Mouse (Mus musculus): ENCODE results near the gene Glb1.

Gene Glb1

DNA sequence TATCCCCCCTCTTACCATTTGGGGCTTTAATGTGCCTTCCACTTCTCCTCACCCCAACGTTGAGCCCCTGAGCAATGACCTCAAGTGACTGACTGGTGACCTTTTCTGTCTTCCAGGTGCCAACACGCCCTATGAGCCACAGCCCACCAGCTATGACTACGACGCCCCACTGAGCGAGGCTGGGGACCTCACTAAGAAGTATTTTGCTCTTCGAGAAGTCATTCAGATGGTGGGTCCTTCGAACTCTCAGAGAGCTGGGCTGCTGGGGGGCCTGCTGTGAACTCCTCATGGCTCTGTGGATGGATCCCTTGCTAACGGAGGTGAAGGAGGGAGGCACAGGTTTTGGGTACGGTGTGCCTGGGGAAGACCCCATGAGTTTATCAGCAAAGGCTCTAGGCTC, 42.0 kb downstream of the Glb1 start:
- DNase-seq (ENCODE audit: low read depth, low spot score) = no peak

- no peak for DNase-seq (ENCODE audit: low read depth, low spot score)
These were observed 42.5 kb downstream of the Glb1 start for GRCm38 (mm10) chr9:114443351-114443750.

DNA sequence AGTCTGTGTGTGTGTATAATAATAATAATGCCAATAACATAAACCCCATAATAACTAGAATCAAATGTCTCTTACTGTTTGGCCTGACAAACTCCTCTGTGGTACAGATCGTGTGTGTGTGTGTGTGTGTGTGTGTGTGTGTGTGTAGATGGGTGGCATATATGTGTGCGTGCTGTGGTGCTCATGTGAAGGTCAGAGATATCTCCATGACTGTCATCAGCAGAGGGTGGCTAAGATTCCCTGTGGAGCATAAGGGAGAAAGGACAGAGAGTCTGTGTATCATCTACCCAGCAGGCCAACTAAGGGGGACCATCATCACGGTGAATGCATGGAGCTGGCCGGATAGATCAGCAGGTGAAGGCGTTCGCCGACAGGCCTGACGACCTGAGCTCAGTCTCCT, 46.0 kb downstream of the Glb1 start:
- DNase-seq (ENCODE audit: low read depth, low spot score) = no peak

GRCm38 (mm10) chr9:114448700-114449099, 47.8 kb downstream of the Glb1 start:
- no peak for DNase-seq (ENCODE audit: low read depth, low spot score)

GRCm38 (mm10) chr9:114449120-114449754, 48.4 kb downstream of the Glb1 start:
- DNase-seq (ENCODE audit: low read depth, low spot score) = no peak

- DNase-seq (ENCODE audit: low read depth, low spot score) = no peak
These were observed 50.7 kb downstream of the Glb1 start for GRCm38 (mm10) chr9:114451615-114452014.

DNA sequence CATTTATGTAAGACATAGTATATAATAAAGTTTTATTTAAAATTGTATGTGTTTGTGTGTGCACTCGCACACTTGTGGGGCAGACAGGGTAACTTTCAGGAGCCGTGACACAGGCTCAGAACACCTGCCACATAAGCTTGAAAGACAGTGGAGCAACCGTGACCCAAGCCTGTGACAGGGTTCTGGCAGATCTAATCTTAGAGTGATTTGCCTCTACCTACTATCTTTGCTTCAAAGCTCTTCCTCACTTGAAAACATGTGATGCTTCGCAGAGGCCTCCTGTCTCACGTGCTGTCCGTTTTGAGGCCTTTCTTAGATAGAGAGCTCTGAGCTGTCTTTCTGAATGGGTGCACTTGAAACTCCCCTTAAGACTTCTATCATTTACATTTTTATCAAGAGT, 51.5 kb downstream of the Glb1 start:
- no peak for DNase-seq (ENCODE audit: low read depth, low spot score)

DNA sequence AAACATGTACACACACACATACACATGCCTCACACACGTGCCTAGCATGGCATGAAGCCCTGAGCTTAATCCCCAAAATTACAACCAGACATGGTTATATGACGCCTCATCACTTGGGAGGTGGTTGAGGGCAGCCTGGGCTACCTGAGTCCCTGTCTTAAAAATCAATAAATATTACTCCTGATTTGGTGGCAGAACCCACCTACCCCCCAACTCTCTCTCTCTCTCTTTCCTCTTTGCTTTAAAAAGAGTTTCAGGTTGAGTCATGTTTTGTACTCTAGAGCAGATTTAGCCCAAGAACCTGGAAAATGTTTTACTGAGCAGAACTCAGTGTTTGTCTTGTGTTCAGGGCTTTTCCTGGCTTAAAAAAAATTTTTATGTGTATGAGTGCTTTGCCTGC, 54.5 kb downstream of the Glb1 start:
- no peak for DNase-seq (ENCODE audit: low read depth, low spot score)

DNA sequence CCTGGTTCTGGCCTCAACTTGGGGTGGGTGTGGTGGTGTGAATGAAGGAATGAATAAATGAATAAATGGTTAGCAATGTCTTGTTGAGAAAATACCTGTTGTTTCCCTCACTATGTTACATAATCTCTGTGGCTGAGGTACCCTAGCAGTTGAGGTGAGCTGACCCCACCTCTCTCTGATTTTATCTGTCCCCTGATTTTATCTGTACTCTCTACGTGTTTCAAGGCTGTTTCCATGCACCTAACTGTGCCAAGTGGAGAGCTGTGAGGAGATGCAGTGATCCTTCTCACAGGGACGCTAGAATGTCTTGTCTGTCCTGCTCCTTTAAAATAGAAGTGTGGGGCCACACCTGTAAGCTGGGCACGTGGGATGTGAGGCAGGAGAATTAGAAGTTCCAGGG, 57.6 kb downstream of the Glb1 start:
- DNase-seq (ENCODE audit: low read depth, low spot score) = no peak

GRCm38 (mm10) chr9:114462569-114462968, 61.7 kb downstream of the Glb1 start:
- no peak for DNase-seq (ENCODE audit: low read depth, low spot score)

DNA sequence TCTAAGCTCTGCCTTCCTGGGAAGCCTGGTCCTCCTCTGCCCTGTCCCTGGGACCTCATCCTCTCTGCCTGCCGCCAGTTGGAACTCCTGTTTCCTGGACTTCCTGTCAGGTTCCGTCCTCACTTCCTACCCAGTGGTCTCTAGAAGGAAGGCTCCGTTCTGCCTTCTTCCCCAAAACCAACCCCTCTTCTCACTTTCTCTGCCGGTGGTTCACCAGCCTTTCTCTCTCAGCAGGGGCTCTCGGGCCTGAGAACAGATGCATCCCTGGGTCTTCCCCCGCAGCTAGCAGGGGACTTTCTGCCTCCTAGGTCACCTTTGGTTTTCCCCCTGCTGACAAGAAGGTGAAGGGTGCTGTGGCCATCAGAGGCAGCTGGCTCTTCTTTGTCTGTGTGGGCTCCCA, 64.6 kb downstream of the Glb1 start:
- DNase-seq (ENCODE audit: low read depth, low spot score) = no peak

GRCm38 (mm10) chr9:114466871-114467270, 66.0 kb downstream of the Glb1 start:
- DNase-seq (ENCODE audit: low read depth, low spot score) = no peak

DNA sequence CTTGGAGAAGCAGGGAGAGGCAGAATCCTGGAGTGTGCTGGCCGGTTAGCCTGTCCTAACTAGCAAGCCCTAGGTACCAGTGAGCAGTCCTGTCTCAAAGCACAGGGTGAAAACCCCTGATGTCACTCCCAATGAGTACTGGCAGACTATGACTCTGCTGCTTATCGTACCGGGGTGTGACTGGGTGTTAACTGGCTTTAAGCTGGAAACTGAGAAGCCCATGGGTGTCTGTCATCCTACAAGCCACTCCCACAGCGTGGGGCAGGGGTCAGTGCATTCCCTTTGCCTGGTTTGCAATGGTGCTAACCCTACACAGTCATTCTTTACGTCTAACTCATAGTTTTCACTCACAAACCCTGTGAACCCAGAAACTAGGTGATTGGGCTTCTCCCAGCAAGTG, 67.3 kb downstream of the Glb1 start:
- DNase-seq (ENCODE audit: low read depth, low spot score) = no peak

DNA sequence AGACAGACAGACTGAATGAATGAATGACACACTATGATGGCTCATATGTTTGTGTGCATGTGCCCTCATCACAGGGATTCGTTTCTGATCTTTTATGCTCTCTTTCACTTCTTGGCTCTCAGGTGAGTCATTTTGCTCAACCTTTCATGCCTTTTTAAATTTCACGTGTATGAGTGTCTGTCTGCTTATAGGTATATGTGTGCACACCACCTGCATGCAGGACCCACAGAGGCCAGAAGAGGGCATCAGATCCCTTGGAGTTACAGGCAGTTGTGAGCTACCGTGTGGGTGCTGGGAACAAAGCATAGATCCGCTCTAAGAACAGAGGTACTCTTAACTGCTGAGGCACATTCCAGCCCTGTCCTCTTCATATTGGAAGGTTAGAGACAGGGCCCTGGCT, 67.8 kb downstream of the Glb1 start:
- DNase-seq (ENCODE audit: low read depth, low spot score) = no peak

- DNase-seq (ENCODE audit: low read depth, low spot score) = no peak
These were observed 71.0 kb downstream of the Glb1 start for GRCm38 (mm10) chr9:114471892-114472291.

DNA sequence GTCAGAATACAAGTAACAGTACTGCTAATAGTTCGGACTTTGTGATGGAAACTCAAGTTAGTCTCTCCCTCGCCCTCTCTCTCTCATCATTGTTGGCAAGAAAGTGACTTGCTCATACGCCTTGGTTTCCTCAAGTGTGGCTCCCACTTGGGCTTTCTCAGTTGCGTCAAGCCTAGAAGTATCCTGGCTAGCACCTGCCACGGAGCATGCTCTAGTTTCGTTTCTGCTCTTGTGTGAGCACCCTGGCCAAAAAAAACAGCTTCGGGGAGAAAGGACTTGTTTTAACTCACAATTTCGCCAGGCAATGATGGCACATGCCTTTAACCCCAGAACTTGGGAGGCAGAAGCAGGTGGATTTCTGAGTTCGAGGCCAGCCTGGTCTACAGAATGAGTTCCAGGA, 76.1 kb downstream of the Glb1 start:
- no peak for DNase-seq (ENCODE audit: low read depth, low spot score)

DNA sequence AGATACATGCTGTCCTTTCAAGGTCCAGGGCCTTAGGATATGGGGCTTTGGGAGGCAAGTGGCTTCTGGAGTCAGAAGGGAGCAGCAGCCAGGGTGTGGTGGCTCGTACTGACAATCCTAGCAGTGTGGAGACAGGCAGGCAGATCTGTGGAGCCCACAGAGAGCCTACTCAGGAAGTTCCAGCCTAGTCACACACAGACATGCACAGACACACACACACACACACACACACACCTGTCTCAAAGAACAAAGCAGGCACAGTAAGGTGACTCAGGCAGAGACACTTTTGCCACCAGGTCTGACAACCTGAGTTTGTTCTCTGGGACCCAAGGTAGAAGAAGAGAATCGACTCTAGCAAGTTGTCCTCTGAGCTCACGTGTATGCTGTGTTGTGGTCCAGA, 80.1 kb downstream of the Glb1 start:
- no peak for DNase-seq (ENCODE audit: low read depth, low spot score)

DNA sequence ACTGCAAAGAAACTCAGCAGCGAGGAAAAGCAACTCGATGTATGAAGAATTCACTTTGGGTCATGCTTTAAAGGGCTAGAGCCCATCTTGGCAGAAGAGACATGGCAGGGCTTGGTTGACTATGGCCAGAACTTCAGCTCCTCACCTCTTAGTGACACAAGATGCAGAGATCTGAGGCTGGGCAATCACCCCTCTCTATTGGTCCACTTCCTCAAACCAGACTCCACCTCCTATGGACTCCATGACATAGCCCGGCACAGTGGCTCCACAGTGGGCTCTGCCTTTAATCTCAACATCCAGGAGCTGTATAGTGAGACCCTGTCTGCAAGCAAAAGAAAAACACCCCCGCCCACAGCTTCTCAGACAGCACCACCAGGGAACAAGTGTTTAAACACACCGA, 83.9 kb downstream of the Glb1 start:
- no peak for DNase-seq (ENCODE audit: low read depth, low spot score)

DNA sequence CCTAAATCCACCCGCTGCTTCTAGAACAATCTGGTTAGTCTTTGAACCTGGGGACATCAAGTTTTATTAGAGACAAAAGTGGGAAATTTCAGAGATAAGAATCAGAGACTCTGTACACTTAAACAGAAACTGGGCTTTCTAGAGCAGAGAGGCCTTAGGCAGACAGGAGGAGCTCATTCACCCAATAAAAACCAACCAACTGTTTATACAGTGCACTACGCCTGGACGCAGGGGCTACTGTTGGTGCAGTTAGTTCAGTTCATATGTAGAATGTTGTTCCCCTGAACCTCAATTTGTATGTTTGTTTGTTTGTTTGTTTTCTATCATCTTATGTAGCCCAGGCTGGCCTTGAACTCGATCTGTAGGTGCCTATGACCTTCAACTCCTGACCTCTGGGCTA, 85.9 kb downstream of the Glb1 start:
- DNase-seq (ENCODE audit: low read depth, low spot score) = no peak

GRCm38 (mm10) chr9:114487481-114488258, 86.8 kb downstream of the Glb1 start:
- DNase-seq (ENCODE audit: low read depth, low spot score) = peak; percentile 52

- DNase-seq (ENCODE audit: low read depth, low spot score) = no peak
These were observed 95.6 kb downstream of the Glb1 start for GRCm38 (mm10) chr9:114496469-114496868.

DNA sequence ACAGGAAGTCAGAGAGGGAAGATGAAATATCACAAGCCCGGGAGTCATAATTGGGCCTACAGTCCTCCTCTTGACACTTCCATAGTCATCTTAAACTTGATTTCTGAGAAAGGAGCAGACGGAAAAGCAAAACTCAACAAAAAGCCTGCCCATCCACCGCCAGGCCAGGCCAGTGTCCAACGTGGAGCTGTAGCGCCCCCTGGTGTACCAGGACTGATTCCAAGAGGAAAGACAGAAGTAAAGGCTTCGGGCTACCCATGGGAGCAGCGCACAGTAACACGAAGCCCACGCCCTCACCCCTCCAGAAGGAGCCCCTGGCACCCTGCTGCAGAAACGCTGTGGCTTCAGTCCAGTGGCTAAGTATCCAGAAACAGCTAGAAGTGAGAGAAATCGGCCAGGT, 97.3 kb downstream of the Glb1 start:
- peak; percentile 88 for DNase-seq (ENCODE audit: low read depth, low spot score)

DNA sequence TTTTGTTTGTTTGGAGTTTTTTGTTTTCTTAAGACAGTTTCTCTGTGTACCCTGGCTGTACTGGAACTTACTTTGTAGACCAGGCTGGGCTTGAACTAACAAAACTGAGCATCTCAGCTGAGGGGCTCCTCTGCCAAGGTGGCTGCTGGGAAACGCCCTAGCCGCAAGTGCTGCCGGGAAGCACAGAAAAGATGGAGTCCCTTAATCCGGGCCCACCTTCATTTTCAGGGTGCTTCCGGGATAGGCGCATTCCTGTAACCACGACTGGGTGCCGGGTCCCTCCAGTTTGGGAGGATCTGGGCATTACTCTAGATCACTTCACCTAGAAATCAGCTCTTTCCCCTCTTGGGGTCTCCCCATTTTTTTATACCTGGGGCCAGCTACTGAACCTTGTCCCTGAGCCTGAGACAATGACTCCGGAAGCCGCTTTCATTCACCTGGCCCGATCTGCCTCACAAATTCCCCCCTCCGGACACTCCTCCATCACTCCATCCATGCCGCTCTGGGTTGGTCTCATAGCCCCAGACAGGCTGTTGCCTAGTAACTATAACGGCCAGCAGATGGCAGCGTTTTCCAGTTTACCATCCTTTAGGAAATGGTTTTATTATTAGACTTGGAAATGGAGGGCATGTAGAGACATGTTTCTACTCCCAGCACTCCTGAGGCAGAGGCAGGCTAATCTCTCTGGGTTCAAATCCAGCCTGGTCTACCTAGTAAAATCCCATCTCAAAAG, 99.1 kb downstream of the Glb1 start:
- DNase-seq (ENCODE audit: low read depth, low spot score) = peak; percentile 85

All from 3T3-L1 (cell line).